Mouse (Mus musculus) ES-E14 (cell line): Measurements from ENCODE around the gene Lrrc46.

Experiments
- CHD2 ChIP-seq: IDR thresholded peaks from 2 replicates; pipeline ENCODE4 v1.6.1; 2014; ENCODE audit warnings: mild to moderate bottlenecking, low read depth, low read length, inconsistent platforms
- HCFC1 ChIP-seq: IDR thresholded peaks from 2 replicates; pipeline ENCODE4 v1.6.1; 2012; ENCODE audit warnings: low read length, inconsistent platforms, borderline replicate concordance; ENCODE audit not compliant: insufficient read depth
- ZC3H11A ChIP-seq: IDR thresholded peaks from 2 replicates; pipeline ENCODE4 v1.6.1; 2012; ENCODE audit warnings: low read depth, mild to moderate bottlenecking, inconsistent platforms, low read length, borderline replicate concordance

- no peak for TF ChIP-seq ZC3H11A
- no peak for TF ChIP-seq HCFC1
- no peak for TF ChIP-seq CHD2
Measured at GRCm38 (mm10) chr11:96995031-96995430, 46.2 kb downstream of the Lrrc46 start.
